Mouse (Mus musculus): ENCODE measurements around the gene Fbxw8.

DNA sequence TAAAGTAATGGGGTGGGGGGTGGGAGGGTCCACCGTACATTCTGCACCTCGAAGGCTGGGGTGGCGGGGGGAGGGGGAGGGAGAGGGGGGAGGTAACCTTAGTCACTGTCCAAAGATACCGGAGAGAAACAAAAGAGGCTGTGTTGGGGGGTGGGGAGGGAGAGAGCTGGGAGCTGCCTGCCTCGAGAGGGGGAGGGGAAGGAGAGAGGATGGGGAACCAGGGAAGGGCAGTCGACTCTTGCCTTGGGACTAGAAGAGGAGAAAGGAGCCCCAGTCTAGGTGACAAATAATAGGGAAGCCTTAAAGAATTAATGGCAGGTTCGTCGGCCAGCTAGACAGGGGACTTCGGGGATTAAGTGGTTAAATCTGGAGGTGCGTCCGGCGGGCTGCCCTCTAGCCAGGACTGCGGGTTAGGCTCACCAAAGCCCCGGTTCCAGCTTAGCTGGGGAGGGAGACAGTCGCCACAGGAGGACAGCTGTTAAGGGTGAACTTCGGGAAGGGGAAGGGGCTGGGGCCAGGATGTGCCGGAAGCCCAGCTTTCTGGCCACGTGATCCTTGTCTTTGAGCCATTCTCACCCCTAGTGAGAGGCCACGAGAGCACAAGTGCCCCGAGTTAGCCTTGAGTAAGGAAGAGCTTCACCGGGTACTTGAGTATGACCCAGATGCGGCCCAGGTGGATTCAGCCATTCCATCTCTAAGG, 19.2 kb upstream of the Fbxw8 start:
- TF ChIP-seq POLR2A (IDR thresholded peaks at IDR 0.05; ENCODE audit: extremely low read depth, insufficient read depth, low read length) (no peak), CTCF (IDR thresholded peaks at IDR 0.05; ENCODE audit: low read depth, low read length) (no peak)
